Mouse (Mus musculus): ENCODE measurements around the gene Pcna. TPM values are rescaled to one million over a fixed set of nuclear protein-coding genes. Genes with fewer than 3 reads are reported as not detected.
A peak's percentile ranks its signal among the peaks of the same experiment; 100 is the strongest.

Gene Pcna
- total and polyA plus RNA-seq, 3 experiments, result 25.9 to 39.9 (median 36.5) TPM

- Histone ChIP-seq H3K4me1 (ENCODE audit: control insufficient read depth, insufficient read depth, low read length) (peaks cover 15% of the 10 kb centered on the region), H3K79me2 (replicated peaks; ENCODE audit: control insufficient read depth, insufficient read depth, low read length) (peaks cover 14% of the 10 kb centered on the region), H3K27me3 (ENCODE audit: control insufficient read depth, insufficient read depth, low read length) (no peaks in the 10 kb centered on the region), H3K4me3 (no peak overlapping the region), H3K9ac (ENCODE audit: low read depth, low read length) (no peak overlapping the region), H3K36me3 (ENCODE audit: control insufficient read depth, insufficient read depth, low read length) (peaks cover 19% of the 10 kb centered on the region), H3K27ac (peak overlapping the region; percentile 44)
- 45% methylated on average over 2 of the region's 2 CpGs for WGBS
- intact Hi-C loops (cut with DNase I), result no loop called here
- no peak for TF ChIP-seq POLR2A (IDR thresholded peaks at IDR 0.05; ENCODE audit: insufficient read depth, low read depth, low read length)
- TF ChIP-seq EP300 (IDR thresholded peaks at IDR 0.05; ENCODE audit: insufficient read depth, low read depth, low read length), result no peak
- no peak for TF ChIP-seq CTCF (IDR thresholded peaks at IDR 0.05)
- peak in 1 of 2 experiments; percentile 17 for DNase-seq
These were observed 17.3 kb upstream of the Pcna start for GRCm38 (mm10) chr2:132270331-132270951.

GRCm38 (mm10) chr2:132269217-132269616 lies 16.1 kb upstream of the Pcna start:
- Histone ChIP-seq H3K27me3 (ENCODE audit: control insufficient read depth, insufficient read depth, low read length) (no peaks in the 10 kb centered on the region), H3K79me2 (replicated peaks; ENCODE audit: control insufficient read depth, insufficient read depth, low read length) (peaks cover 13% of the 10 kb centered on the region), H3K27ac (peak overlapping the region; percentile 42), H3K9ac (ENCODE audit: low read depth, low read length) (no peak overlapping the region), H3K4me1 (ENCODE audit: control insufficient read depth, insufficient read depth, low read length) (peaks cover 18% of the 10 kb centered on the region), H3K36me3 (ENCODE audit: control insufficient read depth, insufficient read depth, low read length) (peaks cover 20% of the 10 kb centered on the region), H3K4me3 (no peak overlapping the region)
- intact Hi-C loops (cut with DNase I), result loop anchor here (10.0 kb wide), 1 partner anchor 446 kb away; no protein-coding TSS in a partner anchor
- WGBS, result 45% methylated on average over 3 of the region's 3 CpGs
- TF ChIP-seq CTCF (IDR thresholded peaks at IDR 0.05), result no peak
- TF ChIP-seq POLR2A (IDR thresholded peaks at IDR 0.05; ENCODE audit: insufficient read depth, low read depth, low read length), result no peak
- TF ChIP-seq EP300 (IDR thresholded peaks at IDR 0.05; ENCODE audit: insufficient read depth, low read depth, low read length), result no peak
- DNase-seq, result peak; percentile 33 to 40

- H3K36me3 ChIP-seq (ENCODE audit: control insufficient read depth, insufficient read depth, low read length), result peaks cover 16% of the 10 kb centered on the region
- no peak overlapping the region for H3K4me3 ChIP-seq
- intact Hi-C loops (cut with DNase I), result loop anchor here (10.0 kb wide), 1 partner anchor 449 kb away; no protein-coding TSS in a partner anchor
- peak overlapping the region; percentile 24 for H3K27ac ChIP-seq
- peaks cover 18% of the 10 kb centered on the region for H3K4me1 ChIP-seq (ENCODE audit: control insufficient read depth, insufficient read depth, low read length)
- DNase-seq, result no peak
- H3K27me3 ChIP-seq (ENCODE audit: control insufficient read depth, insufficient read depth, low read length), result no peaks in the 10 kb centered on the region
- TF ChIP-seq CTCF (IDR thresholded peaks at IDR 0.05) (no peak), POLR2A (IDR thresholded peaks at IDR 0.05; ENCODE audit: insufficient read depth, low read depth, low read length) (no peak), EP300 (IDR thresholded peaks at IDR 0.05; ENCODE audit: insufficient read depth, low read depth, low read length) (no peak)
- H3K9ac ChIP-seq (ENCODE audit: low read depth, low read length), result no peak overlapping the region
- H3K79me2 ChIP-seq (replicated peaks; ENCODE audit: control insufficient read depth, insufficient read depth, low read length), result peaks cover 11% of the 10 kb centered on the region
- 71% methylated on average over 3 of the region's 3 CpGs for WGBS
These were observed 13.0 kb upstream of the Pcna start for GRCm38 (mm10) chr2:132266086-132266485.

GRCm38 (mm10) chr2:132265196-132265595 lies 12.1 kb upstream of the Pcna start:
- H3K36me3 ChIP-seq (ENCODE audit: control insufficient read depth, insufficient read depth, low read length), result peaks cover 16% of the 10 kb centered on the region
- H3K4me1 ChIP-seq (ENCODE audit: control insufficient read depth, insufficient read depth, low read length), result peaks cover 14% of the 10 kb centered on the region
- WGBS, result 67% methylated on average over 9 of the region's 9 CpGs
- intact Hi-C loops (cut with DNase I), result loop anchor here (2.0 to 10.0 kb wide), 2 partner anchors 16 to 450 kb away; no protein-coding TSS in a partner anchor
- H3K9ac ChIP-seq (ENCODE audit: low read depth, low read length), result no peak overlapping the region
- H3K79me2 ChIP-seq (replicated peaks; ENCODE audit: control insufficient read depth, insufficient read depth, low read length), result peaks cover 8% of the 10 kb centered on the region
- no peak for DNase-seq
- H3K27ac ChIP-seq, result peak overlapping the region; percentile 99
- no peaks in the 10 kb centered on the region for H3K27me3 ChIP-seq (ENCODE audit: control insufficient read depth, insufficient read depth, low read length)
- no peak for TF ChIP-seq CTCF (IDR thresholded peaks at IDR 0.05)
- TF ChIP-seq POLR2A (IDR thresholded peaks at IDR 0.05; ENCODE audit: insufficient read depth, low read depth, low read length), result no peak
- no peak for TF ChIP-seq EP300 (IDR thresholded peaks at IDR 0.05; ENCODE audit: insufficient read depth, low read depth, low read length)
- no peak overlapping the region for H3K4me3 ChIP-seq

GRCm38 (mm10) chr2:132264266-132264710 lies 11.2 kb upstream of the Pcna start:
- intact Hi-C loops (cut with DNase I), result loop anchor here (2.0 to 10.0 kb wide), 2 partner anchors 17 to 451 kb away; no protein-coding TSS in a partner anchor
- WGBS, result 13% methylated on average over 6 of the region's 6 CpGs
- H3K27me3 ChIP-seq (ENCODE audit: control insufficient read depth, insufficient read depth, low read length), result no peaks in the 10 kb centered on the region
- peak overlapping the region; percentile 99 for H3K27ac ChIP-seq
- H3K4me1 ChIP-seq (ENCODE audit: control insufficient read depth, insufficient read depth, low read length), result peaks cover 13% of the 10 kb centered on the region
- H3K79me2 ChIP-seq (replicated peaks; ENCODE audit: control insufficient read depth, insufficient read depth, low read length), result peaks cover 6% of the 10 kb centered on the region
- DNase-seq, result peak; percentile 26 to 33
- H3K36me3 ChIP-seq (ENCODE audit: control insufficient read depth, insufficient read depth, low read length), result peaks cover 13% of the 10 kb centered on the region
- H3K9ac ChIP-seq (ENCODE audit: low read depth, low read length), result peak overlapping the region; percentile 96
- TF ChIP-seq CTCF (IDR thresholded peaks at IDR 0.05) (no peak), EP300 (IDR thresholded peaks at IDR 0.05; ENCODE audit: insufficient read depth, low read depth, low read length) (no peak), POLR2A (IDR thresholded peaks at IDR 0.05; ENCODE audit: insufficient read depth, low read depth, low read length) (no peak)
- H3K4me3 ChIP-seq, result peak overlapping the region; percentile 100
